Mouse (Mus musculus): ENCODE results near the gene Fmnl1.

Gene Fmnl1

DNA sequence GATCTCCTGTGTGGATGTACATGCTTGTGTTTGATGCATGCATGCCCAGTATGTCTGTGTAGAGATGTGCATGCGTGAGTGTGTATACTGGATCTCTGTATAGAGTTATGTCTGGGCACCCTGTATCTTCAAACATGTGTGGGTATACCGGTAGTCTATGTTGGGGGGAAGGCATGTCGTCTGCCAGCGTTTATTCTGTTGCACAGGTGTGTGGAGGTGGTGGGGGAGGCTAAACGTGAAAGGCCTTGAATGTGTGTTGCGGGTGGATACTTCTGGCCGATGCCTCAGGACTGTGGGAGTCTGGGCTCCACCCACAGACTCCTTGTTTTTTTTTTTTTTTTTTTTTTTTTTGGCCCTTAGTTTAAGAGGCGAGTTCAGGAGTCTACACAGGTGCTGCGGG is 10.4 kb downstream of the Fmnl1 start:
- no peak for DNase-seq (ENCODE audit: extremely low spot score, low spot score)

GRCm38 (mm10) chr11:103181911-103182310 is 11.0 kb downstream of the Fmnl1 start:
- DNase-seq (ENCODE audit: extremely low spot score, low spot score), result no peak

DNA sequence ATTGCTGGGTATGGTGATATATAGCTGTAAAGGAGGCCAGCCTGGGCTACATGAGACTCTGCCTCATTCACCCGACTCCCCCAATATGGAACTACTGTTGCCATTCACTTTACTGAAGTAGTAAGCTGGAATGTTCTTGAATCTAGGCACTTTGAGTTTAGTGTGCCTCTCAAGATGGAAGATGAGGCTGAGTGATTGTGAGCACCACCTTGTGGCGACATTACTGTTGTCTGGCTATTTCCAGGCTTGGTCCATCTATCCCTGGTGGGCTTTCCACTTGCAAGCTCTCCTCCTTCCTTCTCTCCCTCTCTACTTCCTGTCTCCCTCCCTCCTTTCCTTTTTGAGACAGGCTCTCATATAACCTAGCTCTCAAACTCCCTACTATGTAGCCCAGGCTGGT is 14.0 kb downstream of the Fmnl1 start:
- DNase-seq (ENCODE audit: extremely low spot score, low spot score), result no peak

DNA sequence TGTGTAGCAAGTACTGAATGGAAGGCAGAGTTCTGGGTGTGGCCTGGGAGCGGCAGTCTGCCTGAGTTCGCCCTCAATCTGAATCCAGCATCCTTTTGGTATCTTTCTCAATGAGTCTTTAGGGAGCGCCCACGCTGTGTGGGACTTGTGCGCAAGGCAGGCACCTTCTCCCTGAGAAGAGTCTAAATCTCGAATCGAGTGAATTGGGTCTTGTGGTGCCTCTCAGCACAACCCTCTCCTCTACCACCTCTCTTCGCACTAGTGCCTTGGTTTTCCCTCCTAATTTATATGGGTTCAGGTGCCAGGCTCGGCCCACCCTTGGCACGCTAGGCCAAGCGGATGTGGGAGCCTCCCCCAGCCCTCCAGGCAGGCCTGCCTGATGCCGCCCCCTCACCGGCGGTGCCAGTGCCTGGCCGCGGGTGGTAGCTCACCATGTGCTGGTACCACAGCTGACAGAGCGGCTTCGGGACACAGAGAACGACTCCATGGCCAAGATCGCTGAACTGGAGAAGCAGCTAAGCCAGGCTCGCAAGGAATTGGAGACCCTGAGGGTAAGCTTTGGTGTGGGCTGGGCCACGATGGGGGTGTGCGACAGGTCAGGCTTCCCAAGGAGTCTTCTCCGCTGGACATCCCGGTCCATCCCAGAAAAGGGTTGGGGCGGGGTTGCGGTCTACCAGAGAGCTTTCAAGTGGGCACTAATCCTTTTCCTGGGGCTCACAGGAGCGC is 21.5 kb downstream of the Fmnl1 start:
- DNase-seq (ENCODE audit: extremely low spot score, low spot score), result no peak

- DNase-seq (ENCODE audit: extremely low spot score, low spot score), result no peak
Measured at GRCm38 (mm10) chr11:103192956-103193824, 22.3 kb downstream of the Fmnl1 start.

- DNase-seq (ENCODE audit: extremely low spot score, low spot score), result no peak
Measured at GRCm38 (mm10) chr11:103193825-103194168, 22.9 kb downstream of the Fmnl1 start.

GRCm38 (mm10) chr11:103195236-103195635 is 24.3 kb downstream of the Fmnl1 start:
- DNase-seq (ENCODE audit: extremely low spot score, low spot score), result no peak

- no peak for DNase-seq (ENCODE audit: extremely low spot score, low spot score)
Measured at GRCm38 (mm10) chr11:103195656-103196055, 24.7 kb downstream of the Fmnl1 start.

- DNase-seq (ENCODE audit: extremely low spot score, low spot score), result no peak
Measured at GRCm38 (mm10) chr11:103197340-103197739, 26.4 kb downstream of the Fmnl1 start.

DNA sequence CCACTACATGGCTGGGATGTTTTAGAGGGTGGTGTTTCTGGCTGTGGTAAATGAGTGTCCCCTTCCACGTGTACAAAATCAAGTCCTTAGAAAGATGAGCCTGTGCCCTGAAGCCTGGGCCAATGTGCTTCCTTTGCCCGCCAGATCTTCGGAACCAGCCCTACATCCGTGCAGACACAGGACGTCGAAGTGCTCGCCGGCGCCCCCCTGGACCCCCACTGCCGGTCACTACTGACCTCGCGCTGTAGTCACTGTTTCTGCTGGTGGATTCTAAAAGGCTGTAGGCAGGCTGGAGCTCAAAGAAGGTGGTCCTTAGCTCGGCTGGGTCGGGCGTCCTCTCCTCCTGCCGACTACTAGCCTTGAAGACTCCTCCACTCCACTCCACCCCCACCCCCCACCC is 27.4 kb downstream of the Fmnl1 start:
- DNase-seq (ENCODE audit: extremely low spot score, low spot score), result no peak

GRCm38 (mm10) chr11:103198911-103199803 is 28.2 kb downstream of the Fmnl1 start:
- DNase-seq (ENCODE audit: extremely low spot score, low spot score), result peak; percentile 34

GRCm38 (mm10) chr11:103201664-103202063 is 30.8 kb downstream of the Fmnl1 start:
- DNase-seq (ENCODE audit: extremely low spot score, low spot score), result no peak

DNA sequence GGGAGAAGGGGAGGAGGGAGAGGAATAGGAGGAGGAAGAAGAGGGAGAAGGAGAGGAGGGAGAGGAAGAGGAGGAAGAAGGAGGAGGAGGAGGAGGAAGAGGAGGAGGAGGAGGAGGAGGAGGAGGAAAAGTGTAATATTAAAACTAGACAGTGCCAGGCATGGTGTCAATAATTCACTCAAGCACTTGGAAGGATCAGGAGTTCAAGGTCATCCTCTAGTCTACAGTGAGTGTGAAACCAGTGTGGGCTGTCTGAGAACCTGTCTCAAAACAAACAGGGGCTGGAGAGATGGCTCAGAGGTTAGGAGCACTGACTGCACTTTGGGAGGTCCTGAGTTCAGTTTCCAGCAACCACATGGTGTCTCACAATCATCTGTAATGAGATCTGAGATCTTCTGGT is 31.5 kb downstream of the Fmnl1 start:
- no peak for DNase-seq (ENCODE audit: extremely low spot score, low spot score)

- DNase-seq (ENCODE audit: extremely low spot score, low spot score), result no peak
Measured at GRCm38 (mm10) chr11:103206203-103206602, 35.3 kb downstream of the Fmnl1 start.

DNA sequence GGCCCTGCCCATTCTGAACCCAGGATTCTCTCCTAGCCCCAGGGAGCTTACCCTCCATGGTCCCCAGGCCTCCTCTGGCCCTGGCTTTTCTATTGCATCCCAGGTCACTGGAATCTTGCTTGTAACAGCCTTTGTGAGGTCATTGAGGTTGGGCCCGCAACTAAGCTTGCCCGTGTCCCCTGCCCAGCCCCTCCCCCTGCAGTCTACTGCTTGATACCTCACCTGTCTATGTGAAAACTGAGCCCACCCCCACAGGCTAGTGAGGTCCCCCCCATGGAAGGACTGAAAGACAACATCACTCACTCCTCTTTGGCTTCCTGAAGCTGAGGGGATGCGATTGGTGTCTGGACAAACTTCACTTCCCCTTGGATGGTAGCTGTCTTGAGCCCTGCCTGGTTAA is 37.6 kb downstream of the Fmnl1 start, which contains the start of gene 1700023F06Rik:
Gene 1700023F06Rik (minus strand): TSS at position 101 of the 400 bp plus-strand sequence.
- no peak for DNase-seq (ENCODE audit: extremely low spot score, low spot score)

GRCm38 (mm10) chr11:103210291-103210690 is 39.4 kb downstream of the Fmnl1 start:
- no peak for DNase-seq (ENCODE audit: extremely low spot score, low spot score)

DNA sequence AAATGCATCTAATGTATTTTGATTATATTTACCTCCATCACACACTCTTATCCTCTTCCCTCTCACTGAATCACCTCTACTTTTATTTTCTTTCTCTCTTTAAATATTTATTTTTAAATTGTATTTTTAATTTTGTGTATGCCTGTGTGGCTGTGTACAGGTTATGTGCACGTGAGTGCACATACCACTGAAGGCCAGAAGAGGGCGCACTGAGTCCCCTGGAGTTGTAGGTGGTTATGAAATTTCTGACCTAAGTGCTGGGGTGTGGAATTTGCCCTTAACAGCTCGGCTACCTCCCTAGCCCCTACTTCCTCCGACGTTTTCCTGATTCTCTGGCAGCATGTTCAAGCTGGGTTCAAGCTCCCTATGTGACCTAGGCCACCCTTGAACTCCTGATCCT is 42.8 kb downstream of the Fmnl1 start:
- no peak for DNase-seq (ENCODE audit: extremely low spot score, low spot score)

- no peak for DNase-seq (ENCODE audit: extremely low spot score, low spot score)
Measured at GRCm38 (mm10) chr11:103215355-103215754, 44.4 kb downstream of the Fmnl1 start.

DNA sequence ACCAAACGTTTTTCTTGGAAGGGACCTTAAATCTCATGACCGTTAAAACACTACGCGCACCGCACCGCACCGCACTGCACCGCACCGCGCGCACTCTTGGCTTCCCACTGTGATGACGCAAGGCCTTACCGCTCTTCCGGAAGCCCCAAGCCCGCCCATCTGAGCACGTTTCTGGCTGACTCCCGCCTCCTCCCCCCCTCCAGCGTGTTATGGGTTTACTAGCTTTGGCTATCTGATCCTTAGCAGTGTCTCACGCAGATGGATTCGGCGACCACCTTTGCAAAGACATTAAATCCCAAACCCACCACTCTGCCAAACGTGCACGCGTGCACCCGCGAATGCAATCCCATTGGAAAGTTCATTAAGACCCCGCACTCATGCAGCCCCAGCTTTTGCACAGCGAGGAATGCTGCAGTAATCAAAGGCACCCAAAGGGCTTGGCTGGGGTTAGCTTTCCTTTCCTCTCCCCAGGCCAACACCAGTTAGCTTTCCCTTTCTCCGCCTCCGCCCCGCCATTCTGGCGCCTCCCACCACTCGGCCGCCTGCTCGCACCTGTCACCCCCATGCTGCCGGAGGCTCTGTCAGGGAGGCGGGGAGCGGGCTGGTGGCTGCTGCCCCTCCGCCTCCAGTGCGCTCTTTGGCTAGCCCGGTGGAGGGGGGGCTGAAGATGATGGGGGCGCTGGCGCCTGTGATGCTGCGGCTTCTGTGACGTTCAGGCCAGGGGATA is 47.0 kb downstream of the Fmnl1 start, which contains the start of gene Spata32:
Gene Spata32 (minus strand): TSS at position 643 of the 727 bp plus-strand sequence.
- peak; percentile 57 for DNase-seq (ENCODE audit: extremely low spot score, low spot score)

DNA sequence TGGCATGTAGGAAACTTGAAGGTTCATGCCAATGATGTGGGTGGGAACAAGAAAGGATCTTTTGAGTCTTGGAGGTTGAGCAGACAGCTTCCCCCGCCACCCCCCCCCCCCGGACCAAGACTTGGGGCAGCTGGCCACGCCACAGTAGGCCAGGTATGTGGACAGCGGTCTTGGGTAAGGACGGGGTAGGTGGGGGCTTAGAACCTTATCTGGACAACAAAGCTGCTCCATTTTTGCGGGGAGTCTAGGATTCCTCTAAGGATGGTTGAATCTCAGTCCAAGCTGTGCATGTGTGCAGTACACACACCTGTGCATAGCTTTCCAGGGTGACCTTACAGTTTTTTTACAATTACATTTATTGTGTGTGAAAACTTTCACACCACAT is 47.6 kb downstream of the Fmnl1 start:
- DNase-seq (ENCODE audit: extremely low spot score, low spot score), result no peak

- DNase-seq (ENCODE audit: extremely low spot score, low spot score), result no peak
Measured at GRCm38 (mm10) chr11:103219259-103219658, 48.4 kb downstream of the Fmnl1 start.

All from neural tube, embryonic 10.5 days (tissue).